Mouse (Mus musculus) heart, adult 18-20 months (tissue): ENCODE data around the gene Cyp1a2. TPM values are rescaled to one million over a fixed set of nuclear protein-coding genes. Genes with fewer than 3 reads are reported as not detected.

Source experiments
- total RNA-seq, 2 experiments: library from RNA; stranded (reverse); gene quantifications; 2 replicates each; pipeline ENCODE4 v1.2.3; 2021

Gene Cyp1a2
- total RNA-seq, 2 experiments from 2014 or later = not detected

Other genes with a start within 250 kb of the Cyp1a2 start
- 1 to 10 TPM; 7.8 to 8.6 TPM for gene Ppcdc, start 243.6 kb downstream of the Cyp1a2 start, total RNA-seq
- gene Scamp5, start 215.6 kb downstream of the Cyp1a2 start, total RNA-seq = 1 to 10 TPM; 5.7 TPM
- gene Rpp25, start 179.7 kb downstream of the Cyp1a2 start, total RNA-seq = 1 to 10 TPM in 1 of 2 experiments, under 1 TPM in 1; 0.92 to 2.0 TPM
- 1,000 to 10,000 TPM; 2,577 to 2,715 TPM for gene Cox5a, start 162.4 kb downstream of the Cyp1a2 start, total RNA-seq
- gene Fam219b, start 146.2 kb downstream of the Cyp1a2 start, total RNA-seq = 1 to 10 TPM; 8.1 to 9.2 TPM
- gene Mpi, start 130.9 kb downstream of the Cyp1a2 start, total RNA-seq = 100 to 1,000 TPM; 118 to 140 TPM
- 10 to 100 TPM; 24.2 to 28.5 TPM for gene Scamp2, start 122.8 kb downstream of the Cyp1a2 start, total RNA-seq
- gene Ulk3, start 94.3 kb downstream of the Cyp1a2 start, total RNA-seq = 1 to 10 TPM; 8.6 to 9.3 TPM
- not detected for gene Cplx3, start 77.4 kb downstream of the Cyp1a2 start, total RNA-seq
- gene Lman1l, start 62.9 kb downstream of the Cyp1a2 start, total RNA-seq = under 1 TPM; 0.15 to 0.23 TPM
- gene Csk, start 30.1 kb downstream of the Cyp1a2 start, total RNA-seq = 10 to 100 TPM; 23.7 to 30.6 TPM
- gene Cyp1a1, start 4.2 kb upstream of the Cyp1a2 start, total RNA-seq = under 1 TPM; 0.15 to 0.39 TPM
- 1 to 10 TPM; 4.7 to 6.6 TPM for gene Edc3, start 24.8 kb upstream of the Cyp1a2 start, total RNA-seq
- gene Clk3, start 82.2 kb upstream of the Cyp1a2 start, total RNA-seq = 10 to 100 TPM; 21.3 to 29.0 TPM
- gene Arid3b, start 153.1 kb upstream of the Cyp1a2 start, total RNA-seq = 1 to 10 TPM; 3.7 to 4.9 TPM
- gene Ubl7, start 227.3 kb upstream of the Cyp1a2 start, total RNA-seq = 10 to 100 TPM; 84.5 to 91.1 TPM